Mouse (Mus musculus) liver, postnatal 0 days (tissue): ENCODE measurements around the gene Rsrc2.

ENCODE experiments used
- CTCF ChIP-seq: sonication (generic); IDR thresholded peaks from 2 replicates; pipeline ENCODE4 v1.5.1; 2016; ENCODE audit warnings: antibody characterized with exemption, low read depth
- EP300 ChIP-seq: IDR thresholded peaks from 2 replicates; pipeline ENCODE4 v1.6.1; 2016; ENCODE audit warnings: antibody characterized with exemption, low read depth, mild to moderate bottlenecking

DNA sequence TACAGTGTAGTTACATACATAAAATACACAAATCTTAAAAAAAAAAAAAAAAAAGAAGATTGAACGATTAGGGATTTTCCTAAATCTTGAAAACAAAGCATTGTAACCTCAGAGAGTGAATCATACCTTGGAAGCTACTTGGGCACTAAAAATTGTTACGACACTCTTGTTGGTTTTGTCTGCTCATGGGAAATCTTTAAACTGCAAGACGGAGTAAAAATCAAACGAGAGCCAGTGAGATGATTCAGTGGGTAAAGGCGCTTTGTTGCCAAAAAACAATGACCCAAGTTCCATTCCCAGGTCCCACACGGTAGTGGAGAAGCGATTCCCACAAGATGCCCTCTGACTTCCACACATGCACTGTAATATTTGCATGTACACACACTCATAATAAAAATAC is 53.0 kb downstream of the Rsrc2 start:
- no peak for TF ChIP-seq CTCF
- no peak for TF ChIP-seq EP300
